ENCODE assay signal across 11 mouse cellular contexts in genomic region chr15:31342496-31342901, GRCm38 (mm10). TPM values are rescaled to one million over a fixed set of nuclear protein-coding genes. Genes with fewer than 3 reads are reported as not detected.
A peak's percentile ranks its signal among the peaks of the same experiment; 100 is the strongest.
DNase-seq lines count a peak whose midpoint lies in the region; ATAC-seq and TF ChIP-seq lines count a peak whose summit lies in the region.
"Had no signal": no experiment of that assay in that cellular context is flagged by ENCODE, and none has a peak within 500 bp of the region (broad histone marks: within the 10 kb centered on the region; RNA-seq: fewer than 3 reads in every experiment).

No protein-coding gene starts in this region.

- H3K36me3 ChIP-seq in megakaryocyte, embryonic 14.5 days (replicated peaks; ENCODE audit: low read length), result peaks cover 4% of the 10 kb centered on the region
- no peaks in the 10 kb centered on the region for H3K36me3 ChIP-seq in kidney, postnatal 0 days (ENCODE audit: insufficient read depth, low read length)
- H3K36me3 ChIP-seq: embryonic facial prominence, embryonic 13.5 days; midbrain, embryonic 13.5 days had no signal

- no peak for ATAC-seq in megakaryocyte, adult 5-6 weeks (ENCODE audit: poor library complexity, severe bottlenecking)
- ATAC-seq in kidney, postnatal 0 days (replicated peaks; ENCODE audit: low FRiP score, low read depth), result no peak

- H3K9ac ChIP-seq in kidney, postnatal 0 days (ENCODE audit: low read depth, low read length), result no peak overlapping the region
- H3K9ac ChIP-seq: embryonic facial prominence, embryonic 13.5 days; hindbrain, embryonic 14.5 days; midbrain, embryonic 13.5 days had no signal

- no peak overlapping the region for H3K27ac ChIP-seq in kidney, postnatal 0 days
- H3K27ac ChIP-seq: embryonic facial prominence, embryonic 13.5 days; hindbrain, embryonic 14.5 days; midbrain, embryonic 13.5 days had no signal

- peak; percentile 46 for DNase-seq in adrenal gland, postnatal 10 days
- no peak for DNase-seq in adrenal gland, adult 8-10 months
- peak; percentile 27 for DNase-seq in kidney, postnatal 0 days (ENCODE audit: low spot score)
- DNase-seq in left cerebral cortex, adult 11 months (ENCODE audit: low spot score), result no peak
- no peak for DNase-seq in spleen, postnatal 4 days (ENCODE audit: low spot score in 2 of 2)
- no peak for DNase-seq in right cerebral cortex, postnatal 14 days

- WGBS in kidney, postnatal 0 days, result 36% methylated on average over 8 of the region's 8 CpGs

- H3K9me3 ChIP-seq in megakaryocyte, embryonic 14.5 days, result no peaks in the 10 kb centered on the region
- no peaks in the 10 kb centered on the region for H3K9me3 ChIP-seq in kidney, postnatal 0 days (replicated peaks; ENCODE audit: low read length)
- H3K9me3 ChIP-seq: embryonic facial prominence, embryonic 13.5 days; midbrain, embryonic 13.5 days had no signal

- no peaks in the 10 kb centered on the region for H3K27me3 ChIP-seq in megakaryocyte, embryonic 14.5 days (replicated peaks)
- H3K27me3 ChIP-seq in kidney, postnatal 0 days (ENCODE audit: insufficient read depth, low read length), result no peaks in the 10 kb centered on the region
- H3K27me3 ChIP-seq: embryonic facial prominence, embryonic 13.5 days; midbrain, embryonic 13.5 days had no signal

- peaks cover 82% of the 10 kb centered on the region for H3K4me1 ChIP-seq in megakaryocyte, embryonic 14.5 days
- peaks cover 7% of the 10 kb centered on the region; the same call in 1 of the 2 replicates for H3K4me1 ChIP-seq in kidney, postnatal 0 days (replicated peaks; ENCODE audit: insufficient read depth, low read length)

- TF ChIP-seq CTCF in kidney, postnatal 0 days (IDR thresholded peaks at IDR 0.05; ENCODE audit: low read depth), result no peak

- peak overlapping the region; percentile 51 for H3K4me3 ChIP-seq in megakaryocyte, embryonic 14.5 days (replicated peaks)
- H3K4me3 ChIP-seq in kidney, postnatal 0 days (replicated peaks; ENCODE audit: low read depth, low read length), result no peak overlapping the region
- H3K4me3 ChIP-seq: embryonic facial prominence, embryonic 13.5 days; midbrain, embryonic 13.5 days had no signal

- H3K4me2 ChIP-seq in kidney, postnatal 0 days (ENCODE audit: low read length), result no peak overlapping the region
- H3K4me2 ChIP-seq: embryonic facial prominence, embryonic 13.5 days; hindbrain, embryonic 14.5 days; midbrain, embryonic 13.5 days had no signal

RNA-seq across cellular contexts. Expression of gene Ankrd33b, which starts 25.0 kb away (rescaled TPM):
- 1 to 10 TPM; 1.6 to 2.1 TPM for total RNA-seq in adrenal gland, postnatal 10 days (2021)
- 1 to 10 TPM; 1.1 to 3.8 (median 2.7) TPM for total RNA-seq in adrenal gland, adult 8-10 months (2022)
- 6.1 and 23.0 TPM in 2 replicates for polyA plus RNA-seq in megakaryocyte, embryonic 14.5 days (2012; ENCODE audit: insufficient read depth, low replicate concordance)
- 4.8 and 5.1 TPM in 2 replicates for total RNA-seq in megakaryocyte, adult 5-6 weeks (2015)
- total RNA-seq in megakaryocyte, adult 5-6 weeks (2017), result 5.8 and 9.1 TPM in 2 replicates
- 10.5 and 12.0 TPM in 2 replicates for polyA plus RNA-seq in kidney, postnatal 0 days (2015; fragmentation: Nextera tagmentation; extraction: Ambion mirVana)

Comparison
In these comparisons a context has a peak if more than half of its experiments do, and no peak if none do; other contexts are left out.
1. DNase-seq: peak in adrenal gland, postnatal 10 days (single experiment) and kidney, postnatal 0 days (single experiment); none in adrenal gland, adult 8-10 months (single experiment), left cerebral cortex, adult 11 months (single experiment), spleen, postnatal 4 days (0 of 2) and right cerebral cortex, postnatal 14 days (single experiment).